Mouse (Mus musculus) T-helper 17 cell (primary cell): ENCODE measurements around the gene Luzp1.

Experiments used
- in situ Hi-C, 2 experiments: fragments of 300-600 bp; cut with MboI, MseI; formaldehyde crosslinking; loops; 1 replicate in 1 of 2; 2 replicates in 1 of 2; pipeline ENCODE4 v1.15.1; 2025; ENCODE audit warnings: high pct_unique_total_duplicates in 2 of 2

Luzp1 gene

GRCm38 (mm10) chr4:136546279-136547045 is 76.9 kb downstream of the Luzp1 start:
- in situ Hi-C loops = no loop called here

- in situ Hi-C loops = no loop called here
Measured at GRCm38 (mm10) chr4:136547721-136548120, 78.2 kb downstream of the Luzp1 start.

- in situ Hi-C loops = no loop called here
Measured at GRCm38 (mm10) chr4:136548381-136548801, 78.8 kb downstream of the Luzp1 start.

GRCm38 (mm10) chr4:136553108-136553507 is 83.5 kb downstream of the Luzp1 start:
- in situ Hi-C loops = no loop called here

DNA sequence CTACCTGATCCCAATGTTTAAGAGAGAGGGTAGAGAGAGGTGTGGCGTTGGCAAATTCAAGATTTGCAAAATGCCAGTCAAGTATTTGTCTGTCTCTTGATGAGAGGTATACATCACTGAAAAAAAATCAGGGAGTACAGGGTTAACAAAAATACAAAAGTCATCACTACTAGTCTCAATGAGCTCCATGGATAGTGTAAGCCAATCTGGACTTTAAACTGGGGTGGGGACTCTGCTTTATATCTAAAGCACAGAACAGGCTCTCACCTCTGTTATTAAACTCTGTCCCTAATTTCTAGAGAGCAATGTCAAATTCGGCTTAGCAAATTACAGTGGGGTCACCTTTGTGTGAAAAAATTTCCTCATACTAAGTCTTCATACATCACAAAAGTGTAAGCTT is 88.1 kb downstream of the Luzp1 start:
- in situ Hi-C loops = no loop called here

DNA sequence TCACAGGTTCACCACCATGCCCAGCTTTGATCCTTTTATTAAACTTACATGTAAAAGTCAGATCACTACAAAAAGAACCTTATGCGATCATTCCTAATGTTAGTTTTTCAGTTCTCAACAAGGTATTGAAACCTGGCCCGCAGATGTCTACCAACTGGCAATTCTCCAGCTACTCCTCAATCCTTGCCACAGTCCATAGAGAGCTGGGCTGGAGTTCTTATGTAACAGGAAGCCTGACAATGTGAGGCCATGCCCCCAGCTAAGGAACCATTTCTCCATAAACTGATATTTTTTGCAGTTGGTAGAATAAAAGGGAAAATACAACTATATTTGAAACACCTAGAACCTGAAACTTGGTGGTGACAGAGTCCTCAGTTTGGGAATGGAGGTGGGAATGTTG is 90.1 kb downstream of the Luzp1 start:
- in situ Hi-C loops = no loop called here

DNA sequence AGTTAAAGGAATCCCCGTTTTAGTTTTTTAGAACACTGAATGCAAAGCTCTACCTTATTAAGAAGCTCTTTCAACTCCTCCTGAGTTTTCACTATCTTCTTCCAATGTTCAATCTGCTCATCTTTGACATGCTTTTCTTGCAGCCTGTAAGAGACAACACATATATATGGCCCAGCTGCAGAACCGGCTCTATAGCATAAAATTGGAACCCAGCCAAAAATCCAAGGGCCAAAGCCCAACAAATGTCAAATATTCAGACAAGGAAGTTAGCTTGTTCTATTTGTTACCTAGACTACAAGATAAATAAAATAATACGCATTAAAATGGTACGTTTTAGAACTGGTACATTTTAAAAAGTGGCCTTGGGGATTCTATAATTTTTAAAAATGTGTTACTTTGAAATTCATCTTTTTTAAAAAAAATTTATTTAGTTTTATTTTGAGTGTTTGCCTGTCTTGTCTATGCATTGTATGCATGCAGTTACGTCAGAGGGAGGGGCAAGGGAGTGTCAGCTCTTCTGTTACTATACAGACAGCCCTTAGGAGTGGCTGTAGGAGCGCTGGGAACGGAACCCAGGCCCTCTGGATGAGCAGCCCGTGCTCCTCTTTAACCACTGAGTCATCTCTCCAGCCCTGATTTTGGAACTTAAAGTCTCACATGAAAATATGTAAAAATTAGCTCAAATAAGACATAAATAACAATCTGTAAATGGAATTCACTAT is 90.9 kb downstream of the Luzp1 start:
- in situ Hi-C loops = no loop called here

GRCm38 (mm10) chr4:136562755-136563154 is 93.2 kb downstream of the Luzp1 start:
- in situ Hi-C loops = no loop called here

DNA sequence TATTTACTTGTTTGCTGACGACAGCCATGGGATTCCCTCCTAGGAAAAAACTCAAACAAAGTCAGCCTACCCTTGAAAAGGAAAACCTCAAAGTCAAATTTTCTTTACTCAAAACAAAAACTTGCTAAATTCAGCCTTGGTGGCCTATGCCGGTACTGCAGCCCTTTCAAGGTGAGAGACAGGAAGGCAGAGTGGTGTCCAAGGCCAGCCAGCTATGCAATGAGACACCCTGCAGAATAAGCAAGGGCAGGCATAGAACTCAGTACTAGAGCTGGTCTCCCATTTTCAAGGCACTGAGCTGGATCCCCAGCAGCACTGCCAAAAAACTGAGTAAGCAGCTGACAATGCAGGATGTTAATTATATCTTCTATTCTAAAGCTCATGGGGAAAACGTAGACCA is 99.1 kb downstream of the Luzp1 start:
- in situ Hi-C loops = no loop called here

GRCm38 (mm10) chr4:136569998-136570397 is 100.4 kb downstream of the Luzp1 start:
- in situ Hi-C loops = no loop called here

GRCm38 (mm10) chr4:136581885-136582284 is 112.3 kb downstream of the Luzp1 start:
- in situ Hi-C loops = no loop called here

GRCm38 (mm10) chr4:136587221-136587827 is 117.8 kb downstream of the Luzp1 start:
- in situ Hi-C loops = no loop called here

DNA sequence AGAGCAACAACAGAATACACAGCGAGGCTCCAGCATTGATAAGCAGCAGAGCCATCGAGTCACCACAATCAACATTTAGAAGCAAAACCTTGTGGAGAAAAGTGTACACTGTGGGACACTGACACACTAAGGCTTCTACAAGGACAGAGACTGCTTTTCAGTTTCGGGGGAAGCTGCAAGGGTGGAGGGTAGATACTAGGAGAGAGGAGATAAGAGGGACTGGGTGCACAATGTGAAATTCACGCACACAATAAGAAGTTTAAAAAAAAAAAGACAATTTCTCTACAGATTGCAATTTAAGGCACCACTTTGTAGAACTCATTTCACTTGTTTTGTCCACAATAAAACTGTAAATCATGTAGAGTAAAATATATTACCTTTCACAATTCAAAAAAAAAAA is 118.4 kb downstream of the Luzp1 start:
- in situ Hi-C loops = no loop called here

DNA sequence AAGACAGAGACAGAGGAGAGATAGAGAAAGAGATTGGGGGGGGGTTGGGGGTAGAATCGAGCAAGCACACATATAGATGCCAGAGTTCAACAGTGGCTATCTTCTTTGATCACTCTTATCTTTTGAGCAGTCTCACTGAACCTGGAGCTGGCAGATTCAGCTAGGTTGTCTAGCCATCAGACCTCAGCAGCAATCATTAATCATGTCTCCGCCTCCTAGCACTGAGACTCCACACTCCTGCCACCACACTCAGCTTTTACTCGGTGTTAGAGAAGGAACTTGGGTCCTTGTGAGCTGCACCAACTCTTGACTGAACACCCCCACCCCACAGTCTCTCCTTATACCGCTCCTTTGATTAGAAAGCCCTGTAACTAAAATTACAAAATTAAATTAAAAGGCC is 122.5 kb downstream of the Luzp1 start:
- in situ Hi-C loops = no loop called here

DNA sequence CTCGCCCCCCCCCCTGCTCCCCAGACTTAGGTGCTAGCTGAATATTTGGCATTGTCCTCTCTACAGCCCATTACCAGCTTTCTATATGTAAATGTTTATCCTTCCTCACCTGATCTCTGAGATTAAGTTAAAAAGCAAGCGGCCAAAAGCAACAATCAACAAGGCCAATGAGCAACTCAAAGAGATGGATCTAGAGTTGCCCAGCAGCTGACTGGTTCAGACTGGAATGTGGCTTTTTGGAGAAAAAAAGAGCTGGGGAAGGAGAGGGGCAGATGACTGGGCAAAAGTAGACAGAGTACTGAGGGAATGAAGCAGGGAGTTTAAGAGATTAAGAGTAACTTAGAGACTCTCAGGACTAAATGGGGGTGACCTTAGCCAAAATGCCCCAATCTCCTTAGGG is 124.4 kb downstream of the Luzp1 start:
- in situ Hi-C loops = no loop called here

DNA sequence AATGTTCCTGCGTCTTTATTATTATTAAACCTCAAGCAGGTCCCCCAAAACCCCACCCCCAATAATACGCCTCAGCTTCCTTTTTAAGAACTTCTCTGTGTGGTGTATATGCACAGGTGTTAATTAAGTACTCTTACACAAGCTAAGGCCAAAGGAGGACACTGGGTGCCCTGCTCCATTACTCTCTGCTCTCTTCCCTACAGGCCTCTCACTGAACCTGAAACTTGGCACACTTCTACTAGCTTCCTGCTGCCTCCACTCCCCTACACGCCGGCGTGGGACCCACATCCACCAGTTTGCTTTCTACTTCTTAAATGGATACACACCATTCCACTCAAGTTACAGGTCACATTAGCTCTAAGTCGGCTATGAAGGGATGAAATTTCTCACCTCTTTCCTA is 125.7 kb downstream of the Luzp1 start:
- in situ Hi-C loops = no loop called here

DNA sequence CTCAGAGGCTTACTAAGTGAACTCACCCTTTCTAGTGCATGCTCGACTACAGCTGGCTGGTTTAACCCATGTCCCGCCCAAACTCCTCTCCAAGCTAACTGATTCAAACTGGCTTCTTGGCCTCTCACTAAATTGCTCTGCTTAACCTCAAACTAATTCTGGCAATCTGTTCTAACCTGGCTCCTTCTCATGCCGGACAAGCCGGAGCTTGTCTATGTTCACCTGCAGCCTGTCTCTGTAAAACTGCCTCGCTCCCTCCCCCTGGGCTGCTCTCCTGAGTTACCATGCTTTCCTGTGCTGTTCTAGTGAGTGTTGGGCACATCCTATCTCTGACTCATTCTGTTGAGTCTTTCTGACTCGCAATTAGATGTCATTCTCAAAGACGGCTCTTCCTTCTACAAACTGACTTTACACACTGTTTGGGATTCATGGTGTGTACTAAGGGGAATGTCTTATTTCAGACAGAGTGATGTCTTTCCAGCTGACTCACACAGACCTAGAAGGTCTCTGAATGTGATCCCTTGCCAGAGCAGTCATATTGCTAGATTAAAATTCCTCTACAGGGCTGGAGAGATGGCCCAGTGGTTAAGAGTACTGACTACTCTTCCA is 128.8 kb downstream of the Luzp1 start:
- in situ Hi-C loops = no loop called here

GRCm38 (mm10) chr4:136599869-136600268 is 130.3 kb downstream of the Luzp1 start:
- in situ Hi-C loops = no loop called here

DNA sequence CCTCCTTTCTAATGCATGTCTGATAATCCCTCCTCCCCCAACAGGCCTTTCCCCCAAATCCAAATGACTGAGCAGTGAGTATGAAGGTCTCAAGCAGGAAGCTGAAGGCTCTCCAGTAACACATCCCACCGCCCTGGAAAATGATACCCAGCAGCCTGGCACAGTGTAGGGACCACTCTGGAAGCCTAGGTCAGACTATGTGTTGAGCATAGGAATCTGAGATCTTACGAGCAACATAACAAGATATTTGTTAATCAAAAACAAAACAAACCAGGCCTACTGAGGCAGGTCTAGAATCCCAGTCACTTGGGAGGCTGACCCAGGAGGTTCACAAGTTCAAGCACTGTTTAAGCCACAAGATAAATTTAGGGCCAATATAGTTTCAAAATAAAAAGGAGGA is 131.0 kb downstream of the Luzp1 start:
- in situ Hi-C loops = no loop called here

GRCm38 (mm10) chr4:136601476-136601875 is 131.9 kb downstream of the Luzp1 start:
- in situ Hi-C loops = no loop called here

DNA sequence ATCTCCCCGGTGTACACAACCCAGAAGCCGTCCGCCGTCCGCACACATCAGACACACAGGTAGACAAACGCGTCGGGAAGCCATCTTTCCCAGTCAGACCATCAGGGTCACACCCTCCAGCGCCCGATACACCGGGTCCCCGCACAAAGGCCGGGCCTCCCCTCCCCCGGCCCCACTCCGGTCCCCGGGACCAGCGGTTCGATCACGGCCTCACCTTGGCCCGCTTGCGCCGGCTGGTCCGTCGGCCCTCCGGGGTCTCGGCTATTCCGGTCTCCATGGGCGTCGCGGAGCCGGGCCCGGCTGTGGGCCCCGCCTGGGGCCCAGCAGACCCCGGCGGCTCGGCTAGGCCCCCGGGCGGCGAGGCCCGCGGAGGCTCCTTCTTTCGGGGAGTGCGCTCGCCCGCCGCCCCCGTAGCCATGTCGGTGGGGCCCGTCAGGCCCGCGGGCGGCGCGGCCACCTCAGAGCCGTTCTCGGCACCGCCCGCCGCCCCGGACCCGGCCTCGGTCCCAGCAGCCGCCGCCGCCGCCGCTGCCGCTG is 132.5 kb downstream of the Luzp1 start:
- in situ Hi-C loops = no loop called here

DNA sequence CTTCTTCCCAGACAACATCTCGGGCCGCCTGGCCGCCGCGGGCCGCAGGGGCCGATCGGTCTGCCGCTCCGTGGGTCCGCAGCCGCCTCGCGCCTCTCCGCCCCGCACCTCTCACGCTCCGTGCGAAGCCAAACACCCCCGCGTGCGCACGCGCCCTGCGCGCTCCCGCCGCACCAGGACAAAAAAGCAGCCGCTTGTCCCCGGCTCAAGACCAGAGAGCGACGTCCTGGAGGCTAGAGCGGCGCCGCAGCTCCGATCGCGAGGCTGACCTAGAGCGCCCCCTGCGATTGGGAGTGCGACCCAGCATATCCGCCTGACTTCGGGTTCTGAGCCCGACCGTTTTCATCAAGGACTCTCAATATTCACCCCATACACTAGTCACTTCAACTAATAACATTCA is 133.0 kb downstream of the Luzp1 start, which contains the start of gene Kdm1a:
TSS of gene Kdm1a (minus strand) at position 156 of the 400 bp plus-strand sequence.
- in situ Hi-C loops = no loop called here
